21 mouse cellular contexts compared by ENCODE assay signal in genomic region chr5:135129747-135130146, GRCm38 (mm10). TPM values are rescaled to one million over a fixed set of nuclear protein-coding genes. Genes with fewer than 3 reads are reported as not detected.
"Had no signal": no experiment of that assay in that cellular context is flagged by ENCODE, and none has a peak within 500 bp of the region (broad histone marks: within the 10 kb centered on the region; RNA-seq: fewer than 3 reads in every experiment).

No protein-coding gene starts in this region.

- ATAC-seq: liver, embryonic 12.5 days; liver, postnatal 0 days; lung, postnatal 0 days; midbrain, embryonic 13.5 days; midbrain, embryonic 15.5 days; midbrain, embryonic 16.5 days had no signal

- DNase-seq: left cerebral cortex, postnatal 4 days; liver; liver, embryonic 13.5 days; liver, postnatal 0 days; lung, adult 18-20 months; lung, adult 2 months; lung, embryonic 14.5 days; lung, postnatal 10 days; lung, postnatal 14 days; lung, postnatal 36 days; lung, postnatal 4 days; midbrain, embryonic 14.5 days had no signal

RNA-seq across cellular contexts. Expression of gene Mlxipl, which starts 40.1 kb away (rescaled TPM):
- total RNA-seq: megakaryocyte-erythroid progenitor cell, adult 5-6 weeks had no signal

RNA-seq across cellular contexts. Expression of gene Vps37d, which starts 51.7 kb away (rescaled TPM):
- total RNA-seq: megakaryocyte progenitor cell, adult 5-6 weeks; megakaryocyte, adult 5-6 weeks; megakaryocyte-erythroid progenitor cell, adult 5-6 weeks; monocyte, adult 5-6 weeks had no signal
